Mouse (Mus musculus): ENCODE results near the gene Cfap58.

DNA sequence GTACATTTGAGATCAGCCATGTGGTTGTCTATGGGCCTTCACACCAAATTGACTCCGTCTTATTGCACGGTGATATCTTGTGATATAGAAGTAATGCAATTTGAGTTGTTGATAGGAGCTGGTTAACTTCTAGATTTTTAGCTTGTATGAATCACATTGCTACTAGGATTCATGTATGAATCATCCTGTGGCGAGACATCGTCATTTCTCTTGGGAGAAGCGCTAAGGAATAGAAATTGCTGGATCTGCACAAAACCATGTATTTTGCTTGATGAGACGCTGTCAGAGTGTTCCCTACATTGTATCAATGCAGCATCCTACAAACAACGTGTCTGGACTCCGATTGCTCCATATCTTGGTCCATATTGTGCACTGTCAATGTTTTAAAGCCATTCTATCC is 102.1 kb downstream of the Cfap58 start:
- TF ChIP-seq POLR2A (IDR thresholded peaks at IDR 0.05; ENCODE audit: extremely low read depth, insufficient read depth, low read length) (no peak), CTCF (IDR thresholded peaks at IDR 0.05; ENCODE audit: low read depth, low read length) (no peak)
